Comparison of ENCODE assay signal across 13 mouse cellular contexts in the genomic region with DNA sequence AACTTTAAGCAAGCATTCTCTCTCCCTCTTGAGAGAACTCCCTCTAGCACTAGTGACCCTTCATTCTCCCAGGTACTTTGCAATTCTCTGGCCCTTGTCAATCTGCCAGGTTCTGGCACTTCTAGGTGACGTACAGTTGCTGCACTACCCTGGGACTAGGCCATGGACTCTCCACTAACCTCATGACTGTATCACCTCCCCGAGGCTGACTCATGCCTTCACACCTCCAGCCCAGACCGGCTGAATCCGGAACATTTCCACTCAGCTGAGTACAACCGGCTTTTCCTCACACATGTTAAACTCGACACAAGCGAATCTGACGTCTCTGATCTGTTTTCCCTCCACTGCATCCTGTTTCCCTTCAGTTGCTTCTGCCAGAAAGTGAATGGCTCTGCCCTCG. TPM values are rescaled to one million over a fixed set of nuclear protein-coding genes. Genes with fewer than 3 reads are reported as not detected.
DNase-seq lines count a peak whose midpoint lies in the region; ATAC-seq and TF ChIP-seq lines count a peak whose summit lies in the region.
"Had no signal": no experiment of that assay in that cellular context is flagged by ENCODE, and none has a peak within 500 bp of the region (broad histone marks: within the 10 kb centered on the region; RNA-seq: fewer than 3 reads in every experiment).

No protein-coding gene starts in this region.

- 28% methylated on average over 9 of the region's 9 CpGs for WGBS in heart, embryonic 15.5 days
- 42% methylated on average over 9 of the region's 9 CpGs for WGBS in kidney, postnatal 0 days
- 26% methylated on average over 9 of the region's 9 CpGs for WGBS in lung, postnatal 0 days
- WGBS in forebrain, embryonic 10.5 days: 89% methylated on average over 9 of the region's 9 CpGs

- DNase-seq in heart, adult 8-10 months (ENCODE audit: low spot score): no peak
- peak; percentile 56 for DNase-seq in ES-CJ7 (ENCODE audit: low read depth, low spot score)
- no peak for DNase-seq in kidney, postnatal 0 days (ENCODE audit: low spot score)
- peak; percentile 86 for DNase-seq in lung, postnatal 0 days (ENCODE audit: low spot score)
- DNase-seq in forebrain, embryonic 10.5 days (ENCODE audit: extremely low spot score, low spot score): no peak
- no peak for DNase-seq in thymus, postnatal 36 days
- DNase-seq in frontal cortex, postnatal 10 days (ENCODE audit: low spot score in 2 of 2): no peak
- DNase-seq: midbrain, embryonic 14.5 days had no signal

- H3K9ac ChIP-seq in heart, embryonic 15.5 days: no peak overlapping the region
- H3K9ac ChIP-seq in kidney, postnatal 0 days (ENCODE audit: low read depth, low read length): no peak overlapping the region
- no peak overlapping the region for H3K9ac ChIP-seq in lung, postnatal 0 days (replicated peaks; ENCODE audit: low read depth)
- H3K9ac ChIP-seq: embryonic facial prominence, embryonic 15.5 days; limb, embryonic 12.5 days had no signal

- no peak overlapping the region for H3K4me3 ChIP-seq in heart, embryonic 15.5 days
- H3K4me3 ChIP-seq in kidney, postnatal 0 days (replicated peaks; ENCODE audit: low read depth, low read length): no peak overlapping the region
- H3K4me3 ChIP-seq in lung, postnatal 0 days (ENCODE audit: low read depth, low read length): no peak overlapping the region
- no peak overlapping the region for H3K4me3 ChIP-seq in forebrain, embryonic 10.5 days
- H3K4me3 ChIP-seq: embryonic facial prominence, embryonic 15.5 days; limb, embryonic 12.5 days had no signal

- ATAC-seq in heart, embryonic 15.5 days (replicated peaks; ENCODE audit: insufficient number of reproducible peaks, insufficient read depth, low FRiP score, low read depth): 0 out of 2 replicates have a peak, but pooled peaks have one; percentile 31
- peak; percentile 57; the same call in 1 of the 2 replicates for ATAC-seq in kidney, postnatal 0 days (replicated peaks; ENCODE audit: low FRiP score, low read depth)
- ATAC-seq in lung, postnatal 0 days: peak; percentile 99
- ATAC-seq: forebrain, embryonic 14.5 days had no signal

- no peaks in the 10 kb centered on the region for H3K36me3 ChIP-seq in heart, embryonic 15.5 days
- H3K36me3 ChIP-seq in kidney, postnatal 0 days (ENCODE audit: insufficient read depth, low read length): no peaks in the 10 kb centered on the region
- H3K36me3 ChIP-seq in lung, postnatal 0 days (ENCODE audit: insufficient read depth, low read length): no peaks in the 10 kb centered on the region
- H3K36me3 ChIP-seq in forebrain, embryonic 10.5 days (replicated peaks): no peaks in the 10 kb centered on the region
- H3K36me3 ChIP-seq: embryonic facial prominence, embryonic 15.5 days; limb, embryonic 12.5 days had no signal

- H3K4me2 ChIP-seq in heart, embryonic 15.5 days: no peak overlapping the region
- no peak overlapping the region for H3K4me2 ChIP-seq in kidney, postnatal 0 days (ENCODE audit: low read length)
- no peak overlapping the region for H3K4me2 ChIP-seq in lung, postnatal 0 days (replicated peaks; ENCODE audit: low read depth, low read length)
- H3K4me2 ChIP-seq: embryonic facial prominence, embryonic 15.5 days; limb, embryonic 12.5 days had no signal

- H3K4me1 ChIP-seq in heart, embryonic 15.5 days (replicated peaks): 0 out of 2 replicates have a peak, but pooled peaks cover 2% of the 10 kb centered on the region
- H3K4me1 ChIP-seq in kidney, postnatal 0 days (replicated peaks; ENCODE audit: insufficient read depth, low read length): no peaks in the 10 kb centered on the region
- no peaks in the 10 kb centered on the region for H3K4me1 ChIP-seq in lung, postnatal 0 days (ENCODE audit: insufficient read depth, low read depth, low read length)
- no peaks in the 10 kb centered on the region for H3K4me1 ChIP-seq in forebrain, embryonic 10.5 days
- H3K4me1 ChIP-seq: embryonic facial prominence, embryonic 15.5 days; limb, embryonic 12.5 days had no signal

- TF ChIP-seq EP300 in lung, postnatal 0 days (IDR thresholded peaks at IDR 0.05): peak; percentile 74

- H3K27ac ChIP-seq in heart, embryonic 15.5 days: no peak overlapping the region
- no peak overlapping the region for H3K27ac ChIP-seq in kidney, postnatal 0 days
- H3K27ac ChIP-seq in lung, postnatal 0 days (ENCODE audit: low read length): no peak overlapping the region
- H3K27ac ChIP-seq in forebrain, embryonic 10.5 days: no peak overlapping the region
- H3K27ac ChIP-seq: embryonic facial prominence, embryonic 15.5 days; limb, embryonic 12.5 days; macrophage had no signal

- H3K9me3 ChIP-seq in heart, embryonic 15.5 days (replicated peaks): no peaks in the 10 kb centered on the region
- H3K9me3 ChIP-seq in kidney, postnatal 0 days (replicated peaks; ENCODE audit: low read length): no peaks in the 10 kb centered on the region
- H3K9me3 ChIP-seq in lung, postnatal 0 days (ENCODE audit: low read length): no peaks in the 10 kb centered on the region
- H3K9me3 ChIP-seq in forebrain, embryonic 10.5 days: no peaks in the 10 kb centered on the region
- H3K9me3 ChIP-seq: embryonic facial prominence, embryonic 15.5 days; limb, embryonic 12.5 days had no signal

- H3K27me3 ChIP-seq in heart, embryonic 15.5 days: no peaks in the 10 kb centered on the region
- H3K27me3 ChIP-seq in kidney, postnatal 0 days (ENCODE audit: insufficient read depth, low read length): no peaks in the 10 kb centered on the region
- no peaks in the 10 kb centered on the region for H3K27me3 ChIP-seq in lung, postnatal 0 days (replicated peaks; ENCODE audit: insufficient read depth, low read length)
- H3K27me3 ChIP-seq in forebrain, embryonic 10.5 days (ENCODE audit: poor library complexity, severe bottlenecking): no peaks in the 10 kb centered on the region
- H3K27me3 ChIP-seq: embryonic facial prominence, embryonic 15.5 days; limb, embryonic 12.5 days had no signal

- TF ChIP-seq CTCF in kidney, postnatal 0 days (IDR thresholded peaks at IDR 0.05; ENCODE audit: low read depth): no peak
- no peak for TF ChIP-seq CTCF in lung, postnatal 0 days (IDR thresholded peaks at IDR 0.05)

RNA-seq across cellular contexts. Expression of a gene that starts 4.0 kb away (rescaled TPM):
- 9.4 and 11.9 TPM in 2 replicates for polyA plus RNA-seq in heart, embryonic 15.5 days (2015; fragmentation: Nextera tagmentation; extraction: Ambion mirVana)
- total RNA-seq in heart, adult 8-10 months (2022): 1 to 10 TPM in 2 of 4 experiments, under 1 TPM in 1, not detected in 1; 0.65 to 2.9 (median 1.7) TPM
- polyA plus RNA-seq in kidney, postnatal 0 days (2015; fragmentation: Nextera tagmentation; extraction: Ambion mirVana): 1.0 and 1.2 TPM in 2 replicates
- polyA plus RNA-seq in lung, postnatal 0 days (2015; fragmentation: Nextera tagmentation; extraction: Ambion mirVana): 5.0 and 6.2 TPM in 2 replicates
- polyA plus RNA-seq in forebrain, embryonic 10.5 days (2016; fragmentation: Nextera tagmentation; extraction: Ambion mirVana): 0.91 and 0.97 TPM in 2 replicates
- polyA plus RNA-seq: macrophage had no signal

Comparison
In these comparisons a context has a peak if more than half of its experiments do, and no peak if none do; other contexts are left out.
1. ATAC-seq: peak in every context shown above with its lines; median percentile 99 in lung, postnatal 0 days; 57 in kidney, postnatal 0 days; 31 in heart, embryonic 15.5 days.
2. DNase-seq: peak in ES-CJ7 (single experiment) and lung, postnatal 0 days (single experiment); none in heart, adult 8-10 months (single experiment), kidney, postnatal 0 days (single experiment), forebrain, embryonic 10.5 days (single experiment), thymus, postnatal 36 days (0 of 2) and frontal cortex, postnatal 10 days (0 of 2).